In genomic region chr3:128546416-128547327, GRCm38 (mm10) we compare ENCODE assay signal across 8 mouse cellular contexts.
DNase-seq lines count a peak whose midpoint lies in the region; ATAC-seq and TF ChIP-seq lines count a peak whose summit lies in the region.

No protein-coding gene starts in this region.

- peak; percentile 42 to 50 for DNase-seq in heart, adult 2 months
- DNase-seq in cerebellum, adult 2 months, result peak; percentile 12 to 28
- peak; percentile 66 to 69 for DNase-seq in frontal cortex, postnatal 14 days (ENCODE audit: low spot score in 2 of 2)
- DNase-seq in lung, postnatal 0 days (ENCODE audit: low spot score), result peak; percentile 72
- peak; percentile 92 to 93 for DNase-seq in right cerebral cortex, postnatal 10 days (ENCODE audit: low spot score in 2 of 2)

- WGBS in heart, adult 2 months, result 56% methylated on average over 9 of the region's 9 CpGs
- WGBS in heart, embryonic 12.5 days, result 68% methylated on average over 9 of the region's 9 CpGs
- WGBS in cerebellum, adult 2 months, result 5% methylated on average over 9 of the region's 9 CpGs
- WGBS in intestine, embryonic 15.5 days, result 54% methylated on average over 9 of the region's 9 CpGs
- WGBS in lung, postnatal 0 days, result 45% methylated on average over 9 of the region's 9 CpGs

- H3K79me2 ChIP-seq in heart, adult 2 months (replicated peaks; ENCODE audit: control insufficient read depth, insufficient read depth, low read length), result no peaks in the 10 kb centered on the region

- no peak for ATAC-seq in heart, embryonic 12.5 days (ENCODE audit: insufficient number of reproducible peaks, low FRiP score)
- peak; percentile 68; the same call in 1 of the 2 replicates for ATAC-seq in intestine, embryonic 15.5 days
- peak; percentile 43; the same call in 1 of the 2 replicates for ATAC-seq in lung, postnatal 0 days
- no peak for ATAC-seq in activated CD4-positive, CD25-positive, alpha-beta regulatory T cell, adult 4 months

- no peaks in the 10 kb centered on the region for H3K4me1 ChIP-seq in heart, adult 2 months (ENCODE audit: control insufficient read depth, insufficient read depth, low read length)
- no peaks in the 10 kb centered on the region for H3K4me1 ChIP-seq in heart, embryonic 12.5 days (replicated peaks)
- no peaks in the 10 kb centered on the region for H3K4me1 ChIP-seq in cerebellum, adult 2 months (ENCODE audit: control insufficient read depth, insufficient read depth, low read length)
- H3K4me1 ChIP-seq in intestine, embryonic 15.5 days (replicated peaks), result no peaks in the 10 kb centered on the region
- H3K4me1 ChIP-seq in lung, postnatal 0 days (ENCODE audit: insufficient read depth, low read depth, low read length), result no peaks in the 10 kb centered on the region

- TF ChIP-seq POLR2A in heart, adult 2 months (IDR thresholded peaks at IDR 0.05; ENCODE audit: insufficient read depth, low read depth, low read length), result no peak
- TF ChIP-seq POLR2A in cerebellum, adult 2 months (IDR thresholded peaks at IDR 0.05; ENCODE audit: borderline replicate concordance, insufficient read depth, low read length), result no peak

- H3K27me3 ChIP-seq in heart, adult 2 months (ENCODE audit: control insufficient read depth, insufficient read depth, low read length), result no peaks in the 10 kb centered on the region
- H3K27me3 ChIP-seq in heart, embryonic 12.5 days (replicated peaks), result no peaks in the 10 kb centered on the region
- H3K27me3 ChIP-seq in cerebellum, adult 2 months (ENCODE audit: control insufficient read depth, insufficient read depth, low read length), result no peaks in the 10 kb centered on the region
- H3K27me3 ChIP-seq in intestine, embryonic 15.5 days (replicated peaks), result no peaks in the 10 kb centered on the region
- H3K27me3 ChIP-seq in lung, postnatal 0 days (replicated peaks; ENCODE audit: insufficient read depth, low read length), result no peaks in the 10 kb centered on the region

- no peak overlapping the region for H3K27ac ChIP-seq in heart, adult 2 months
- no peak overlapping the region for H3K27ac ChIP-seq in heart, embryonic 12.5 days (ENCODE audit: poor library complexity, severe bottlenecking)
- H3K27ac ChIP-seq in cerebellum, adult 2 months (ENCODE audit: insufficient read depth, low read length), result no peak overlapping the region
- no peak overlapping the region for H3K27ac ChIP-seq in intestine, embryonic 15.5 days
- no peak overlapping the region for H3K27ac ChIP-seq in lung, postnatal 0 days (ENCODE audit: low read length)

- no peaks in the 10 kb centered on the region for H3K36me3 ChIP-seq in heart, adult 2 months (ENCODE audit: control insufficient read depth, insufficient read depth, low read length)
- H3K36me3 ChIP-seq in heart, embryonic 12.5 days, result no peaks in the 10 kb centered on the region
- H3K36me3 ChIP-seq in intestine, embryonic 15.5 days, result no peaks in the 10 kb centered on the region
- H3K36me3 ChIP-seq in lung, postnatal 0 days (ENCODE audit: insufficient read depth, low read length), result no peaks in the 10 kb centered on the region

- H3K4me2 ChIP-seq in heart, embryonic 12.5 days, result no peak overlapping the region
- H3K4me2 ChIP-seq in intestine, embryonic 15.5 days (replicated peaks), result no peak overlapping the region
- no peak overlapping the region for H3K4me2 ChIP-seq in lung, postnatal 0 days (replicated peaks; ENCODE audit: low read depth, low read length)

- intact Hi-C loops in heart, adult 2 months (cut with DNase I), result no loop called here

- TF ChIP-seq EP300 in heart, adult 2 months (IDR thresholded peaks at IDR 0.05; ENCODE audit: insufficient read depth, low read depth, low read length), result no peak
- no peak for TF ChIP-seq EP300 in lung, postnatal 0 days (IDR thresholded peaks at IDR 0.05)

- H3K9me3 ChIP-seq in heart, embryonic 12.5 days (replicated peaks), result no peaks in the 10 kb centered on the region
- H3K9me3 ChIP-seq in intestine, embryonic 15.5 days, result no peaks in the 10 kb centered on the region
- H3K9me3 ChIP-seq in lung, postnatal 0 days (ENCODE audit: low read length), result no peaks in the 10 kb centered on the region

- H3K9ac ChIP-seq in heart, adult 2 months (ENCODE audit: low read depth, low read length), result no peak overlapping the region
- no peak overlapping the region for H3K9ac ChIP-seq in heart, embryonic 12.5 days
- no peak overlapping the region for H3K9ac ChIP-seq in intestine, embryonic 15.5 days
- H3K9ac ChIP-seq in lung, postnatal 0 days (replicated peaks; ENCODE audit: low read depth), result no peak overlapping the region

- no peak overlapping the region for H3K4me3 ChIP-seq in heart, adult 2 months
- no peak overlapping the region for H3K4me3 ChIP-seq in heart, embryonic 12.5 days
- H3K4me3 ChIP-seq in cerebellum, adult 2 months (replicated peaks; ENCODE audit: insufficient read depth, low read depth, low read length), result no peak overlapping the region
- H3K4me3 ChIP-seq in intestine, embryonic 15.5 days (replicated peaks), result no peak overlapping the region
- H3K4me3 ChIP-seq in lung, postnatal 0 days (ENCODE audit: low read depth, low read length), result no peak overlapping the region

- TF ChIP-seq CTCF in heart, adult 2 months (IDR thresholded peaks at IDR 0.05), result no peak
- no peak for TF ChIP-seq CTCF in cerebellum, adult 2 months (IDR thresholded peaks at IDR 0.05; ENCODE audit: borderline replicate concordance, insufficient read depth, low read depth, low read length)
- no peak for TF ChIP-seq CTCF in lung, postnatal 0 days (IDR thresholded peaks at IDR 0.05)

Comparison
In these comparisons a context has a peak if more than half of its experiments do, and no peak if none do; other contexts are left out.
1. DNase-seq: peak in every context shown above with its lines; median percentile 92 in right cerebral cortex, postnatal 10 days; 72 in lung, postnatal 0 days; 68 in frontal cortex, postnatal 14 days; 46 in heart, adult 2 months; 20 in cerebellum, adult 2 months.
2. ATAC-seq: peak in intestine, embryonic 15.5 days (single experiment) and lung, postnatal 0 days (single experiment); none in heart, embryonic 12.5 days (single experiment) and activated CD4-positive, CD25-positive, alpha-beta regulatory T cell, adult 4 months (single experiment).